Mouse (Mus musculus): ENCODE measurements around the gene Arfgef3. TPM values are rescaled to one million over a fixed set of nuclear protein-coding genes. Genes with fewer than 3 reads are reported as not detected.

Gene Arfgef3
- polyA plus RNA-seq, 1 experiment: 7.4 TPM

GRCm38 (mm10) chr10:18681385-18681954 is 62.3 kb downstream of the Arfgef3 start:
- DNase-seq (ENCODE audit: low read depth): no peak
- TF ChIP-seq POLR2A (IDR thresholded peaks at IDR 0.05; ENCODE audit: borderline replicate concordance, extremely low read depth, insufficient read depth, insufficient read length, poor library complexity, severe bottlenecking) (no peak), CTCF (IDR thresholded peaks at IDR 0.05; ENCODE audit: borderline replicate concordance, extremely low read depth, insufficient read depth, insufficient read length) (no peak)

GRCm38 (mm10) chr10:18680661-18681384 is 62.9 kb downstream of the Arfgef3 start:
- no peak for DNase-seq (ENCODE audit: low read depth)

GRCm38 (mm10) chr10:18678836-18679235 is 64.9 kb downstream of the Arfgef3 start:
- DNase-seq (ENCODE audit: low read depth): no peak
- TF ChIP-seq POLR2A (IDR thresholded peaks at IDR 0.05; ENCODE audit: borderline replicate concordance, extremely low read depth, insufficient read depth, insufficient read length, poor library complexity, severe bottlenecking): no peak
- no peak for TF ChIP-seq CTCF (IDR thresholded peaks at IDR 0.05; ENCODE audit: borderline replicate concordance, extremely low read depth, insufficient read depth, insufficient read length)

More at GRCm38 (mm10) chr10:18680661-18681384, 62.9 kb downstream of the Arfgef3 start:
- TF ChIP-seq POLR2A (IDR thresholded peaks at IDR 0.05; ENCODE audit: borderline replicate concordance, extremely low read depth, insufficient read depth, insufficient read length, poor library complexity, severe bottlenecking) (no peak), CTCF (IDR thresholded peaks at IDR 0.05; ENCODE audit: borderline replicate concordance, extremely low read depth, insufficient read depth, insufficient read length) (no peak)

- TF ChIP-seq CTCF (IDR thresholded peaks at IDR 0.05; ENCODE audit: borderline replicate concordance, extremely low read depth, insufficient read depth, insufficient read length): no peak
- no peak for TF ChIP-seq POLR2A (IDR thresholded peaks at IDR 0.05; ENCODE audit: borderline replicate concordance, extremely low read depth, insufficient read depth, insufficient read length, poor library complexity, severe bottlenecking)
- DNase-seq (ENCODE audit: low read depth): no peak
These were observed 79.0 kb downstream of the Arfgef3 start for GRCm38 (mm10) chr10:18664794-18665193.

- TF ChIP-seq CTCF (IDR thresholded peaks at IDR 0.05; ENCODE audit: borderline replicate concordance, extremely low read depth, insufficient read depth, insufficient read length): no peak
- TF ChIP-seq POLR2A (IDR thresholded peaks at IDR 0.05; ENCODE audit: borderline replicate concordance, extremely low read depth, insufficient read depth, insufficient read length, poor library complexity, severe bottlenecking): no peak
- no peak for DNase-seq (ENCODE audit: low read depth)
These were observed 79.7 kb downstream of the Arfgef3 start for GRCm38 (mm10) chr10:18664016-18664415.

- DNase-seq (ENCODE audit: low read depth): no peak
- no peak for TF ChIP-seq POLR2A (IDR thresholded peaks at IDR 0.05; ENCODE audit: borderline replicate concordance, extremely low read depth, insufficient read depth, insufficient read length, poor library complexity, severe bottlenecking)
These were observed 82.0 kb downstream of the Arfgef3 start for GRCm38 (mm10) chr10:18661606-18662220.

- DNase-seq (ENCODE audit: low read depth): peak; percentile 30
- TF ChIP-seq POLR2A (IDR thresholded peaks at IDR 0.05; ENCODE audit: borderline replicate concordance, extremely low read depth, insufficient read depth, insufficient read length, poor library complexity, severe bottlenecking): no peak
These were observed 82.8 kb downstream of the Arfgef3 start for GRCm38 (mm10) chr10:18660998-18661397.

GRCm38 (mm10) chr10:18657588-18657987 is 86.2 kb downstream of the Arfgef3 start:
- TF ChIP-seq POLR2A (IDR thresholded peaks at IDR 0.05; ENCODE audit: borderline replicate concordance, extremely low read depth, insufficient read depth, insufficient read length, poor library complexity, severe bottlenecking): no peak
- TF ChIP-seq CTCF (IDR thresholded peaks at IDR 0.05; ENCODE audit: borderline replicate concordance, extremely low read depth, insufficient read depth, insufficient read length): no peak
- no peak for DNase-seq (ENCODE audit: low read depth)

- no peak for TF ChIP-seq POLR2A (IDR thresholded peaks at IDR 0.05; ENCODE audit: borderline replicate concordance, extremely low read depth, insufficient read depth, insufficient read length, poor library complexity, severe bottlenecking)
- TF ChIP-seq CTCF (IDR thresholded peaks at IDR 0.05; ENCODE audit: borderline replicate concordance, extremely low read depth, insufficient read depth, insufficient read length): no peak
- no peak for DNase-seq (ENCODE audit: low read depth)
These were observed 96.7 kb downstream of the Arfgef3 start for GRCm38 (mm10) chr10:18647069-18647468.

GRCm38 (mm10) chr10:18646035-18646434 is 97.7 kb downstream of the Arfgef3 start:
- no peak for DNase-seq (ENCODE audit: low read depth)
- no peak for TF ChIP-seq CTCF (IDR thresholded peaks at IDR 0.05; ENCODE audit: borderline replicate concordance, extremely low read depth, insufficient read depth, insufficient read length)
- TF ChIP-seq POLR2A (IDR thresholded peaks at IDR 0.05; ENCODE audit: borderline replicate concordance, extremely low read depth, insufficient read depth, insufficient read length, poor library complexity, severe bottlenecking): no peak

- no peak for DNase-seq (ENCODE audit: low read depth)
- no peak for TF ChIP-seq CTCF (IDR thresholded peaks at IDR 0.05; ENCODE audit: borderline replicate concordance, extremely low read depth, insufficient read depth, insufficient read length)
- no peak for TF ChIP-seq POLR2A (IDR thresholded peaks at IDR 0.05; ENCODE audit: borderline replicate concordance, extremely low read depth, insufficient read depth, insufficient read length, poor library complexity, severe bottlenecking)
These were observed 99.4 kb downstream of the Arfgef3 start for GRCm38 (mm10) chr10:18644346-18644745.

- no peak for DNase-seq (ENCODE audit: low read depth)
- no peak for TF ChIP-seq POLR2A (IDR thresholded peaks at IDR 0.05; ENCODE audit: borderline replicate concordance, extremely low read depth, insufficient read depth, insufficient read length, poor library complexity, severe bottlenecking)
- TF ChIP-seq CTCF (IDR thresholded peaks at IDR 0.05; ENCODE audit: borderline replicate concordance, extremely low read depth, insufficient read depth, insufficient read length): no peak
These were observed 100.2 kb downstream of the Arfgef3 start for GRCm38 (mm10) chr10:18643506-18643905.

All from brain, embryonic 14.5 days (tissue).